Mouse (Mus musculus) left cerebral cortex, adult 18-20 months (tissue): ENCODE results near the gene Pdzd2. TPM values are rescaled to one million over a fixed set of nuclear protein-coding genes. Genes with fewer than 3 reads are reported as not detected.
"Not testable (repeated sequence)": the region's sequence is repeated elsewhere in the genome, so short reads cannot be mapped to it uniquely, and the experiment has no call there.

Experiments used
- DNase-seq, 2 experiments: peaks; one replicate each; pipeline ENCODE4 v3.0.0; 2021 to 2022; ENCODE audit warnings: low spot score in 2 of 2, mixed read lengths in 1 of 2
- total RNA-seq, 2 experiments: library from RNA; stranded (reverse); gene quantifications; 2 replicates each; pipeline ENCODE4 v1.2.3; 2021

Gene Pdzd2
- total RNA-seq, 2 experiments from 2014 or later: 59.8 to 64.7 TPM

DNA sequence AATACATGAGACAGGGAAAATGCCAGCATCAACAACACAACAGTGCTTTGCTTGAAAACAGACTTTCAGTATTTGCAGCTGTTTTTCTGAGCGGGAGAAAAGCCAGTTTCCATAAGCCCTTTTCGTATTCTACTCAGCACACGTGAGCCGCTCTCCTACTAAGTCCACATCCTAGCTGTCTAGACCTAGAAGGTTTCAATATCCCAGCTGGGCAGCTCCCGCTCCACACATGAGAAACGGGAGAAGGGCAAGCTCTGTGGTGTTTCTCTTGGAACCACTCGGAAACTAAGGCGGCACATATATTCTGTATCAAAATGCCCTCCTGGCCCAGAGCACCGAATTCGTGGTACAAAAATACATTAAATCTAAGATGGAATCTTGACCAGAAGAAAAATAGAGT lies 345.0 kb downstream of the Pdzd2 start:
- no peak for DNase-seq

DNA sequence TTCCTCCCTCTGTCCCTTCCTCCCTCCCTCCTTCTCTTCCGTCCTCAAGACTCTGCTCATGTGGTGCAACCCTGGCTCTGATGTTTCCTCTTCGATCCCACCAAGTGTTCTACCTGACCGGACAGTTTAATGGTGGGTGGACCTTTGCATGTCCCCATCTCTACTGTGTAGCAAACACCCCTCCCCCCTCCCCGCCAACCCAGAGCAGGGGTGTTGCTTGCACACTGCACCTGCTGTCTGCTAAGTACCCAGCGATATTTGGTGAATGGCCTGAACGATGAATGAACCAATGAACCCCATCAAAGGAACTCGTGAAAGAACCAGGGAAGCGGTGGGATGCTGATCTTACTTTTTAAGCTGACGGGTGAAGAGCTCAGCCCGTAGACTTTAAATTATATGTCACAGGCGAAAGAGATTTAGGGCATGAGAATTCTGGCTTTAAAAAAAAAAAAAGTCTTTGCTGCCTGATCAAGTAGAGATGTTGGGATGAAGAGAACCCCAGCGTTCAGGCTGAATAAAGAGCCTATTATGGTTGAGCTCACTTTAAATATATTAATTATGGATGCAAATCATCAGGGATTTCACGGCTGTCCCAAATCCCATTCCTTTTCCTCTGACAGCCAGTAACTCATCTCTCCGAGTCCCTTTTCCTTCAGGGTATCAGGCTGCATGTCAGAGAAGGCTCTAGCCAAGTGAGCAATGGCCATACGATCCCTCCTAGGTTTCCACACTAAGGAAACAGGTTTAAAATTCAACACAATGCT lies 350.8 kb downstream of the Pdzd2 start:
- no peak for DNase-seq

DNA sequence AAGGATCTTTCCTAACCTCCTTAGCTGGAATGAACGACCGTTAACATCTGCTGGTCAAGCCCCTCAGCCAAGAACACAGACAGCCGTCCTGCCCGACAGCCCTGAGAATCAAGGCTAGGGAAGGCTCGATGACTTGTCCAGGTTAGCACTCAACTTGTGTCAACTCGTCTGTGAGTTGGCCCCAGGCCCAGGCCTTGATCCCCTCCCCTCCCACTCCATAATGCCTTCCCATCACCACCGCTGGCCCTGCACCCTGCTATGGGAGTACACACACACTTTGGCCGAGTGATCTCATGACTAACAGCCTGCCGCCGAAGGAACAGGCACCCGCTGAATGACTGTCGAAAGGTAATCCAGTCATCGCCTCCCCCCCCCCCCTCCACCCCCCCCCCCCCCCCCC lies 355.0 kb downstream of the Pdzd2 start:
- DNase-seq: no peak

DNA sequence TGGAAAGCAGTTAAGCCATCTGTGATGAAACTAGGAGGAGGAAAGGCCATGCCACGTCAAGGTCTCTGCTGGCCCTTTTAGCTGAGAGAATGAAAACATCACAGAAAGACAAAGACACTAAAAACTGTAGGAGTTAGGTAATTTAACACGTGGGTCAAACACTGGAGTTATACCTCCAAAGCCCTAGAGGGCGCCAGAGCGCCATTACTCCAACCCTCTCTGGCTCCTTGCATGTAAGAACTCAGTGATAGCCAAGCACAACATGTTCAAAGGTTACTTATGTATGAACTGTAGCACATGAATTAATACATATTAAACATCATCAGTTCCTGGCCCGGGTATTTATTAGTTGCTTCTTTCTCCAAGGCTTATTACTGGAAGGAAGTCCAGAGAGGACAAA lies 359.2 kb downstream of the Pdzd2 start:
- DNase-seq: no peak

- no peak for DNase-seq
These were observed 359.7 kb downstream of the Pdzd2 start for GRCm38 (mm10) chr15:12380057-12380456.

DNA sequence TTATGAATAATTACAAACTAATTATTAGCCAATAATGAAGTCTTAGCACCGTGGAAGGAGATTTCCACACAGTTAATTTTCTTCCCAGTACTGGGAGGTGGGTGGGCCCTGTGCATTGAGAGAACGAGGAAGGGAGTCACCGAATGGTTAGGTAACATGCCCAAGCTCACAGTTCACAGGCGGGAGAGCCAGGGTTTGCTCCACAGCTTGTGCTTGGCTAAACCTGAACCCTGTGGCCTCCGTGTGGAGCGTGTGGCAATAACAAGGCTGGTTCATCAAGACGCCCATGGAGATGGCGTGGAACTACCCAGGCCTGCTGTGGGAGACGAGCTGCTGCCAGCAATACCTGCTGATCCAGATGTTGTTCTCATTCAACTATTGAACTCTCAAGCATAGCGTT lies 361.9 kb downstream of the Pdzd2 start:
- DNase-seq: no peak

- DNase-seq: no peak
These were observed 363.1 kb downstream of the Pdzd2 start for GRCm38 (mm10) chr15:12376491-12377069.

- peak; percentile 66 to 69 for DNase-seq
These were observed 363.9 kb downstream of the Pdzd2 start for GRCm38 (mm10) chr15:12375641-12376311.

- no peak for DNase-seq
These were observed 364.8 kb downstream of the Pdzd2 start for GRCm38 (mm10) chr15:12374916-12375315.

DNA sequence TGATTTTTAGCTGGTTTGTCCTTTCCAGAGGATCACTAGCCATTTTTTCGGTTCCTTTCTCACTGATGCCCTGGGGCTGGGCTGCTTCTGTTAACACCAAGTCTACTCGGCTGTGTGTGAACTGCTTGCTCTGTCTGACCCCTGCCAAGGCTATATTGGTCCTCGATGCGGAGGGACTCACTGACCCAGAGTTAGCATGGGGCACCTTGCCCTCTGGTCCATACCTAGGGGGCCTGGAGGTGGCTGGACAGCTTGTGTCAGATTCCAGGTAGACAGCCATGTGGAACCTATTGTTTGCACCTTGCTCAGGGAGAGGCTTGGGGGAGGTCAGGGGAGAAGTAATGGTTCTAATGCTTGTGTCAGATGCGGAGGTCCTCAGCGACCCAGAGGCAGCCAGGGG lies 365.8 kb downstream of the Pdzd2 start:
- no peak for DNase-seq

- DNase-seq: no peak
These were observed 366.2 kb downstream of the Pdzd2 start for GRCm38 (mm10) chr15:12373496-12373895.

DNA sequence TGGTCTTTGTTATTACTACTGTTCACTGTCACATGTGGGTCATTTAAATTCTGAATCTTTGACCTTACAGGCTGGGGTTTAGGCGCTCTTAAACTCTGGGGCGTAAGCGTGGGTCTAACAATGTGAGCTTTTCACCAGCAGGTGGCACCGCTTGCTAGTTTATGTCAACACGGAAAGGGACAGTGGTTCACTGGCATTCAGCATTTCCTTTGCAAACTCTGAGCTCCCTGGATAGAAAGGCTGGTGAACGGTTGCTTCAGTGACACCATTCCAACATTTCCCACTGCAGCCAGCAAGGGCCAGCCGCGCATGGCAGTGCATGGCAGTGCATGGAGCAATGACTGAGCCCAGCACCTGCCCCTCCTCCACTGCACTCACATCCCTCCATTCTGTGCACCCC lies 368.5 kb downstream of the Pdzd2 start:
- DNase-seq: peak; percentile 71

GRCm38 (mm10) chr15:12370096-12370495 lies 369.6 kb downstream of the Pdzd2 start:
- DNase-seq: no peak

DNA sequence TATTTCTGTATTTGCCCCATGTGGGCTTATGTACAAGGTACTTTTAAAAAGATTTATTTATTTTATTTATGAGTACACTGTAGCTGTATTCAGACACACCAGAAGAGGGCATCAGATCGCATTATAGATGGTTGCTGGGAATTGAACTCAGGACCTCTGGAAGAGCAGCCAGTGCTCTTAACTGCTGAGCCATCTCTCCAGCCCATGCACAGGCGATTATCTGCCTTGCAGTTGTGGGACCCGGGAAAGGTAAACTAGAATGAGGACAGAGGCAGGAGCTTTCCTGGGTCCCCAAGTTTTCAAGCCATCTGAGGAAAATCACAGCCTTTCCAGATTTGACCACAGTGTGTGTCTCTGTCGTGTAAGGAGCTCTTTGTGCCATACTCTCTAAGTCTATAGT lies 370.9 kb downstream of the Pdzd2 start:
- no peak for DNase-seq

GRCm38 (mm10) chr15:12368357-12368756 lies 371.4 kb downstream of the Pdzd2 start:
- no peak for DNase-seq

- DNase-seq: no peak
These were observed 372.2 kb downstream of the Pdzd2 start for GRCm38 (mm10) chr15:12367306-12368080.

GRCm38 (mm10) chr15:12366580-12367305 lies 373.0 kb downstream of the Pdzd2 start:
- DNase-seq: not testable (repeated sequence)

- DNase-seq: peak; percentile 26 to 62
These were observed 373.7 kb downstream of the Pdzd2 start for GRCm38 (mm10) chr15:12366072-12366469.

GRCm38 (mm10) chr15:12365416-12366071 lies 374.2 kb downstream of the Pdzd2 start:
- no peak for DNase-seq

- DNase-seq: no peak
These were observed 375.6 kb downstream of the Pdzd2 start for GRCm38 (mm10) chr15:12364096-12364495.
